Mouse (Mus musculus) myocyte (in vitro differentiated cells): ENCODE measurements around the gene Arl4a.

Experiments used
- CEBPB ChIP-seq: IDR thresholded peaks from 2 replicates; pipeline ENCODE4 v1.6.1; 2011; ENCODE audit warnings: mild to moderate bottlenecking, moderate library complexity; ENCODE audit not compliant: poor library complexity, insufficient read depth, severe bottlenecking
- E2F4 ChIP-seq: IDR thresholded peaks from one replicate; pipeline ENCODE4 v1.6.1; 2011; ENCODE audit warnings: mild to moderate bottlenecking, control low read depth, moderate library complexity; ENCODE audit not compliant: insufficient read depth
- MYOG ChIP-seq, 3 experiments: IDR thresholded peaks; one replicate each; pipeline ENCODE4 v1.6.1; 2011; ENCODE audit warnings: control low read depth in 2 of 3, low read depth in 2 of 3, mild to moderate bottlenecking in 2 of 3; ENCODE audit not compliant: insufficient read length in 2 of 3, control insufficient read depth in 1 of 3, insufficient read depth in 1 of 3
- POLR2A ChIP-seq: IDR thresholded peaks from one replicate; pipeline ENCODE4 v1.6.1; 2011; ENCODE audit warnings: low read depth, mild to moderate bottlenecking, control low read depth, moderate library complexity; ENCODE audit not compliant: insufficient read length
- POLR2AphosphoS2 ChIP-seq: IDR thresholded peaks from one replicate; pipeline ENCODE4 v1.6.1; 2011; ENCODE audit warnings: low read depth, control low read depth; ENCODE audit not compliant: insufficient read length
- SRF ChIP-seq: IDR thresholded peaks from one replicate; pipeline ENCODE4 v1.6.1; 2011; ENCODE audit warnings: low read depth; ENCODE audit not compliant: control insufficient read depth, insufficient read length
- TCF12 ChIP-seq: IDR thresholded peaks from one replicate; pipeline ENCODE4 v1.6.1; 2011; ENCODE audit warnings: mild to moderate bottlenecking, control low read depth; ENCODE audit not compliant: poor library complexity, insufficient read depth, severe bottlenecking
- TCF3 ChIP-seq: IDR thresholded peaks from one replicate; pipeline ENCODE4 v1.6.1; 2011; ENCODE audit warnings: low read depth, control low read depth; ENCODE audit not compliant: insufficient read length
- USF1 ChIP-seq: IDR thresholded peaks from one replicate; pipeline ENCODE4 v1.6.1; 2011; ENCODE audit warnings: low read depth, mild to moderate bottlenecking, control low read depth, moderate library complexity

DNA sequence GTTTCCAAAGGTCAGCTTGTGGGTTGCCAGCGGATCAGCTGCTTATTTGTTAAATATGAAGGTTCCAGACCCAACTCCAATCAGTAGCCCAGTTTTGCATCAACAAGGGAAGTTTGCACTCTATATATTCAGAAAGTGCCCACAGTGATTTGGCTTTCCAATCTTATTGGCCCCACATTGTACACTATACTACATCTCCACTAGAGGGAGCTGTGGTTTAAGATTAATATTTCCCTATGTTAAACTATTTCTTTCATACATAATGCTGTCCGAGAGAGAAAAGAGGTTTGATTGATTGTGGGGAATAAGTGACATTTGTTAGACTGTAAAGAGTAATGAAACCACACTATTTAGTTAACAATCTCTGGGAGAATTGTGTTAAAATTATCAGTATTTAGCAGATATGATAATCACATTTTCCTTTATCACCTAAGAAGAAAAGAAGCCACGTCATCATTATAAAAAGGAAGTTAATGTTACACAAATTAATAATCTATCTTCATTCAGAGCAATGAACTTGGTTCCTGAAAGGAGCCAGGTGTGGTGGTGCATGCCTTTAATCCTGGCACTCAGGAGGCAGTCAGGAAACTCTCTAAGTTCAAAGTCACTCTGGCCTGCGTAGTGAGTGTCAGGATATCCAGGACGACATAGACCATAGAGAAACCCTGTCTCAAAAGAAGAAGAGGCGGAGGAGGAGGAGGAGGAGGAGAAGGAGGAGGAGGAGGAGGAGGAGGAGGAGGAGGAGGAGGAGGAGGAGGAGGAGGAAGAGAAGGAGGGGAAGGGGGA is 44.8 kb upstream of the Arl4a start:
- TF ChIP-seq POLR2AphosphoS2 (no peak), POLR2A (no peak), USF1 (no peak), E2F4 (no peak), MYOG (IDR thresholded peaks at IDR 0.05; ENCODE audit: control insufficient read depth in 1 of 3, insufficient read depth in 1 of 3, insufficient read length in 2 of 3, low read depth in 2 of 3) (no peak), SRF (no peak), TCF12 (no peak), CEBPB (no peak), TCF3 (no peak)
